Mouse (Mus musculus) common myeloid progenitor, adult 5-6 weeks (primary cell): ENCODE results near the gene Dnajb4. TPM values are rescaled to one million over a fixed set of nuclear protein-coding genes. Genes with fewer than 3 reads are reported as not detected.
"Not testable (repeated sequence)": the region's sequence is repeated elsewhere in the genome, so short reads cannot be mapped to it uniquely, and the experiment has no call there.

ENCODE experiments used
- ATAC-seq: replicated peaks from 2 replicates; pipeline ENCODE4 v1.8.0; 2016; ENCODE audit warnings: low read depth, mild to moderate bottlenecking, moderate TSS enrichment, inconsistent platforms; ENCODE audit not compliant: poor library complexity, severe bottlenecking
- total RNA-seq: library from RNA; stranded (forward); fragments of 200-1000, 187-1606 nt; gene quantifications from 2 replicates; pipeline ENCODE4 v1.2.3, GENCODE M21; 2017

Gene Dnajb4
- total RNA-seq, 1 experiment from 2014 or later, result 88.3 TPM

DNA sequence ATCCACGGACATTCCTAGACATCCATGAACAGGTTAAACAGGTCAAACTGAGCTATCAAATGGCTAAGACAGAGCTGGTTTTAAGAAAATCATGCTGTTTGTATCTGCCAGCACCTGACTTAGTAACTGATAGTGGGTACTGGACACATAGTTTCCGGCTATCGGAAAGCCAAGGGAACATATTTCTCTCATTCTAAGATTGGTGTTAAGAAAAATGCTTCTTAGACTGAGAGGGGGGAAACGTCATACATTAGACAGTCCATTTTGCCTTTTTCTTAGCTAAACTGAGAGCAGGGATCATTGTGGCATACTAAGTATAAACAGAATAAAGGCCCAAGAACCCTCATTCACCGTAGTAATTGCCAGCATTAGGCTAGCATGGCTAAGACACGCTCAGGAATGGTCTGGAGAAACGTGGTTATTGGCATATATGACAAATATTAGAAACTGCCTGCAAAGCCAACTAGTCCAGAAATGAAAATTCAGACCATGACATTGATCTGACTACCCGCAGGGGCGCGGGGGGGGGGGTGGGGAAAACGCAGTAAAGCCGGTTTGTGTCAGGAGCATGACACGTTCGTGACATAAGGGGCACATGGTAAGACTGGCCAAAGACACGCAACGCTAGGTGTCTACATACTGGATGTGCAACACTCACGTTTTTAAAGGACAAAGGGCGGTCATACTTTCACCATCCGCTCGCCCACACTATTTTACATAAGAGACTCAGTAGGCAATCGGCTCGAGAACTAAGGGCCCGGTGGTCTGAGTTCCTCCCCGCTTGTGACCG is 730 bp downstream of the Dnajb4 start:
- peak; percentile 35 for ATAC-seq

DNA sequence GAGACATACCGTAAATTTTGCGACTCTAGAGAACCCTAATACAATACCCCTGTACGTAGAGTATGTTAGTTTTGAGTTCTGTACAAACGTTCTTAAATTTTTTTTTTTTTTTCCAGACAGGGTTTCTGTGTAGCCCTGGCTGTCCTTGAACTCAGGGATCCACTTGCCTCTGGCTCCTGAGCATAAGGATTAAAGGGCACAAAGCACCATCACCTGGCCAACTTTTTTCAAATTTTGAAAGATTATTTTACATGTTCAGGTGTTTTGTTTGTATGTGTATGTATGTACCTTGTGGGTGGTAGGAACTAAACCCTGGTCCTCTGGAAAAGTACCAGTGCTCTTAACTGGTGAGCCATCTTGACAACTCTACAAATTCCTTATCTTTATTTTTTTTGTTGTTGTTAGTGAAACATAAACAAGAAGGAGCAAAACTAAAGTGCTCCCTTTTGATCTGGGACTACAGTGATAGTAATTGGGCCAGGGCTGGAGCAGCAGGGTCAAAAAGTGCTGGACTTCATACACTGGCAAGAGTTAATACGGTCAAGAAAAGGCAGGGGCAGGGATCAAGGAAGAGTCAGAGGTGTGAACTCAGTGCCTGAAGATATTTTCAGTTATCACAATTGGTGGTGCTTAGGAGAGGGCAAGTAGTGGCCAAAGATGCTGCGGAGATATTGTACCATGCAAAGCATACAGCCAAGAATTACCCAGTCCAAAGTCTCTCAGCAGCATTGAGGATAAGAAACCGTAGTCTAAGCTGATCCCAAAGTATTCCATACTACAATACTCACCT is 1.8 kb downstream of the Dnajb4 start:
- no peak for ATAC-seq

DNA sequence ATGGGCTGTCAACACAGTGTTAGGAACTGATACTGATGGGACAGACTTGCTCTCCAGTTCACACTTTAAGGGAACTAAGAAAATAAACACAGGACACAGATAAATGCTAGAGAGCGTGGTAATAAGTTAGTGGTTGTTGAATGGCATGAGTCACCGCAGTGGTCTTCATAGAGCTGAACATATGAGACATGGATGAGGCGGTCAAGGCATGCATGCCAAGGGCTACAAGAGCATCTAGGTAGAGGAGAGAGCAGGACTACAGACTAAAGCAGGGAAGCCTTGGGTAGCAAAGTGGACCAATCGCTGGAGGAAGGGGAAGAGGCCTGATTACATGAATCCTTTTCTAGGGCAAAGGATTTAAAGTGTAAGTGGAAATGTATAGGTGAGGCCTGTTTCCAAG is 2.9 kb downstream of the Dnajb4 start:
- no peak for ATAC-seq

DNA sequence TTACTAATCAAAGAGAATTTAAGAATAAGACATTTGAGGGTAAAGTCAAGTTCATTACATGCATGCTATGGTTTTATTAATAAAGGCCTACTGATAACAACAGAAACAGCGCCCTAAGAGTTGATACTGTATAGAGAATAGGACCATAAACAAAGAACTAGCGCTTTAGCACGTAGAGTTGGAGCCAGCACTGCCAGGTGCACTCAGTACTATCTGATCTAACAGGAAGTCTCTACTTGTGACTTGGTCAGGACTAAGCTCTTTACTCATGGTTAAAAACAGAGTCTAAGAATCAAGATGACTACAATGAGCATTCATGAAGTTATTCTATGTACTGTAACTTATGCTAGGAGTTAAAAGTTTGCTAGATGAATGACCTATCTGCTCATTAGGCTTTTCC is 5.5 kb downstream of the Dnajb4 start:
- no peak for ATAC-seq

DNA sequence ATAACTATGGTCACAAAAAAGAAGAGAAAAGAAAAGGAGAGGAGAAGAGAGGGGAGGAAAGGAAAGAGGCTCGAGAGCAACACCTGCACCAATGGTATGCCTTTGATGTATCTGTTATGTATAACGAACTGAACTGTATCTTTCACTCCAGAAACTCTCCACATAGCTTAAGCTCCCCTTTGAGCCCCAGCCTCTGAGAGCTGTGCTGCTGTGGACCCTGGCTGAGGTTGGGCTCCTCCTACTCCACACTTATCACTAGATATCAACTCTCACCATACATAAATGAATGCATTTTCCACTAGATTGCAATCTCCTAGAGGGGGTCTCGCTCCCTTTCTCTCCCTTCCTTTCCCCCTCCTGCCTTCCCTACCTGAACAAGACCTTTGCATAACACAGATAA is 6.1 kb downstream of the Dnajb4 start:
- no peak for ATAC-seq

DNA sequence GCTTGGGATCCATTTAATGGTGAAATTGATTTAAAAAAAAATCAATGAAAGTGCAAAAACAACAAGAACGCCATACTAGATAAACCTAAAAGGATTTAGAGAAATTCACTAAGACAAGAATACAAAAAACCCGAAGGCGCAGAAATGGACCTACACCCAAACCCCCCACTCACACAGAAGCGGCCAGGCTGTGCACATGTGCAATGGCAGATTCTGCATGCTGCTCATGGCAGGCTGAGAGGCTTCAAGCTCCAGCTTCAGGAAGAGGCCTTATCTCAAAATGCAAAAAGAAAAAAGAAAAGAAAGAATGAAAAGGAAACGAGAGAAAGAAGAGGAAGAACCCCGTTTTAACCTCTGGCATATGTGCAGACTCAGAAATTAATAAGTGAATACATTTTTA is 6.7 kb downstream of the Dnajb4 start:
- no peak for ATAC-seq

DNA sequence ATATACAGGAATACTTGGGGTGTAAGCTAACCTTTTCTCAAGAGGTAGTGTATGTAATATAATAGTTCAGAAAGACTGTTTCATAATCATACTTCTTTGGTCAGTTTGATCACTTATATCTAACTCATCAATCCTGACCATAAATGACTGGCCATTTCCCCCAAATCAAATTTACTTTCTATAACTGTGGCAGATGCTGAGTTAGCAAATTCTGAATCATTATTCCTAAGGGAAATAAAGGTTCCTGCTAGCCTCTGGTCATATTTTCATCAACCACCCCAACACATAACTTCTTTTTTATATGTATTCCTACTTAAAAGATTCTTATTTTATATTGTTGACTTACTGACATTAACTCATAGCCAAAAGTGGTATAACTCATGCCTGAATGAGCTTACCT is 7.2 kb downstream of the Dnajb4 start:
- no peak for ATAC-seq

DNA sequence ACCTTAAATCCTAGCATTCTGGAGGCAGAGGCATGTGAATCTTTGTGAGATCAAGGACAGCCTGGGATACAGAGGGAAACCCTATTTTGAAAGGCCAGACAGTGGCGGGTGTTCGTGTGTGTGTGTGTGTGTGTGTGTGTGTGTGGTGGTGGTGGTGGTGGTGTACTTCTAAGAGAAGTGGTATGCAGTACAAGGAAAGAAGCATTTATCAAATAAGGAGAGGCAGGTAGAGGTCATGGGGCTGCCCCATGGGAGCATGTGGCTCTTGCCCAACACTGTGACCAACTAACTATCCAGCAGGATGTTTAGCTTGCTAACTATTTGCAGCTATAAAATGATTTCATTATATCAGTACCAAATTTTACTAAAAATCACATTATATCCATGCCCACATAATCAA is 8.5 kb downstream of the Dnajb4 start:
- no peak for ATAC-seq

DNA sequence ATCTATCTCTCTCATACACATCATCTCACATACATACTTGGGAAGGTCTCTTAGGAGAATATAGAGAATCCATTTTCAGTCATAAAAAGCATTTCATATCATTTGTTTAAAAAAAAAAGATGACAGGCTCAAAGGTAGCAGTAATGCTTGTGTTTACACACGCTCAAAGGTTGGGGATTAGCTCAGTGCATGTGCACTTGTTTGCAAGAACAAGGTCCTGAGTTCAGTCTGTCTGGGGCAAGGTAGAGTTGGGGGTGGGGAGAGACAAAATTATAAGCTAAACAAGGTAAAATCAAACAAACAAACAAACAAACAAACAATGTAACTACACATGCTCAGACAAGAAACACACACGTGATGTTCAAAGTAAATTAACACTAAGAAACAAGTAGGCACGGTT is 8.9 kb downstream of the Dnajb4 start:
- no peak for ATAC-seq

DNA sequence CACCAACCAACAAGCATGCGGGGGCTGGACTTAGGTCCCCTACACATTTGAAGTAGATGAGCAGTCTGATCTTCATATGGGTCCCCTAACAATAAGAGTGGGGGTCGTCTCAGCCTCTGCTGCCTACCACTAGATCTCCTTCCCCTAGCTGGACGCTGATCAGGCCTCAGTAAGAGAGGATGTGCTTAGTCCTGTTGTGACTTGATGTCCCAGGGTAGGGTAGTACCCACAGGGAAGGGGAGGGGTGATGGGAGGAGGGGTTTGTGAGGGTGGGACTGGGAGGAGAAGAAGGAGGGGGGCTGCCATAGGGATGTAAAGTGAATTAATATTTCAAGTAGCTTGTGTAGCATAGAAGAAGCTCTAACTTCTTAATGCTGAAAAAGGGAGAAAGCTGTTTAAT is 11.0 kb downstream of the Dnajb4 start:
- no peak for ATAC-seq

DNA sequence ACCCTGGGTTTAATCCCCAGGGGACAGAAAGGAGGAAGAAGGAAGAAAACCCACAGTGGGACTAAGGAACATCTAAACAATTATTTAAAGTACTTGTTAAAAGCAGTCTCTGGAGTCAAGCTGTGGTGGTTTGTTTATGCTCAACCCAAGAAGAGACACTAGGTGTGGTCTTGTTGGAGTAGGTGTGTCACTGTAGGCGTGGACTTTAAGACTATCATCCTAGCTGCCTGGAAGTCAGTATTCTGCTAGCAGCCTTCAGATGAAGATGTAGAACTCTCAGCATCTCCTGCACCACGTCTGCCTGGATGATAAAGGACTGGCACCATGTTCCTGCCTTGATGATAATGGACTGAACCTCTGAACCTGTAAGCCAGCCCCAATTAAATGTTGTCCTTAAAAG is 12.9 kb downstream of the Dnajb4 start:
- ATAC-seq, result not testable (repeated sequence)

DNA sequence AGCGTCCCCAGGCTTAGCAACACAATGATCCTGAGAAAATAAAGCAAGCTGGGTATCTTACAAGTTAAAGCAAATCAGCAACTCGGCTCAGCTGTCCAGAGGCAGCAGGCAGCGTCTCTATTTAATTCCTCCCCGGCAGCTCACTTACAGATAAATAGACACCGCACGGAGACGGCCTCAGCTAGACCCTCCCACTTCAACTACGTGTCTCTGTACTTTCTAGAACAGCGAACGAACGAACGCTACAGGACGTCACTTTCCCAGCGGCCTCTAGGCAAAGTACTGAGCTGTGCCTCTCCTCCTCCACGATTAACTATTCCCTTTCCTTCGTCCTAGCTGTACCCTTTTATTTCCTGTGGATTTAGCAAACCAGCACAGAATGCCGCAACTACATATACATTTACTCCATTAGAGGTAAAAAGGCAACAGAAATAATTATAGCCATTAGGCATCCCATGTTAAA is 16.4 kb downstream of the Dnajb4 start:
- ATAC-seq, result peak; percentile 87

DNA sequence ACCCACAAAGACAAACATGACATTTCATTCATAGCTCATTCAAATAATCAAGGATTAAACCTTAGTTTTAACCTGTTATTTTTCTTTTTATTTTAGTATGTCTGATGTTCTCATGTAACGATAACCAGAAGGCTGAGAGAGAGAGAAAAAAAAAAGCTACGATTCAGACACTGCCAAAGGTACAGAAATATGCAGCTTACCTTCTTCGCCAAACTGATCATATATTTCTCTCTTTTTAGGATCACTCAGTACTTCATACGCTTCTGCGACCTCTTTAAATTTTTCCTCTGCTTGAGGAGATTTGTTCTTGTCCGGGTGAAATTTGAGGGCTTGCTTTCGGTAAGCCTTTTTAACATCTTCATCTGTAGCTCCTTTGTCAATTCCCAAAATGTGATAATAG is 16.9 kb downstream of the Dnajb4 start:
- ATAC-seq, result 0 out of 2 replicates have a peak, but pooled peaks have one; percentile 0

DNA sequence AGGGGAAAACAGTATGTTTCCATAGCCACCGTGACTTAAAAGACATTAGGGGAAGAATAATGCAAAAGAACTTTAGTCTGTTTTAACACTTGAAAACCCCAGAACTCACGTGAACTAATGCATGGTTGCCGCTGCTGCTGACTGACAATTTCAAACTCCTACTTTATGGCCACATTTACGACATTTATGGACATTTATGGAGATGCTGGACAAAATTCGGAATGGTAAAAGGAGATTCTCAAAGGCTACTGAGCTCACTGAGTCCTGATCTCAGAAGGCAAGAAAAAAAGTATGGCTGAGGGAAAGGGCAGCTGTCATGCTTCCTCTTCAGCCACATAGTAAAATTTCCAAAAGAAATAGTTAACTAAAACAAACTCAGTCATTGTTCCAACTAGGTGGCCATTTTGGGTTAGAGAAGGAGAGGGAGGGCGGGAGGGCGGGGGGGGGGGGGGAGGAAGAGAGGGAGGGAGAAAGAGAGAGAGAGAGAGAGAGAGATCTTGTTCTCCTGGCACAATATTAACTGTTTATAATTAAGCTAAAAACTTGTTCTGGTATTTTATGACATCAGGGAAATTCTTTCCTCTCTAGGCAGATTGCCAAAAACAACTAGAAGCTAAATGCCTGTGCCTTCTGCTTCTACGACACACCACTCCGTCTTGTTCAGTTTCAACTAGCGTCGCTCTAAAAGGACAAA is 17.7 kb downstream of the Dnajb4 start:
- ATAC-seq, result peak; percentile 15; the same call in 1 of the 2 replicates

DNA sequence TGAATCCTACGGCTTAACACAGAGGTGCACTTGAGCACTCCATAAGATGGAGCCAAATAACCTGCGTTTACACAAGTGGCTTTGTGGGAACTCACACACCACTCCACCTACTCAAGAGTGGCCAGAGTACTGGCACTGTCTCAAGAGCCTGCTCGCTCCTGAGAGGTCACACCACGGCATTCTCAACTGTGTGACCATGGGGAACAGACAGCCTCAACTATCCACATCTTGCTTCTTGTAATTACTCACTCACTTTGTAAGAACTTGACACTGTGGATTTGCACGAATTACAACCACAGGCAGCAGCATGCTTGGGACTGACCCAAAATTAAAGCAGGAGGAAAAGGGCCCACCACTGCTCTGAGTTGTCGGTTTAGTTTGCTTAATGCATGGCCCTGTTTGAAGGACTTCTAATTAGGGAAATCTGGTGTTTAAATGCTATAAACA is 18.3 kb downstream of the Dnajb4 start:
- peak; percentile 28 for ATAC-seq

DNA sequence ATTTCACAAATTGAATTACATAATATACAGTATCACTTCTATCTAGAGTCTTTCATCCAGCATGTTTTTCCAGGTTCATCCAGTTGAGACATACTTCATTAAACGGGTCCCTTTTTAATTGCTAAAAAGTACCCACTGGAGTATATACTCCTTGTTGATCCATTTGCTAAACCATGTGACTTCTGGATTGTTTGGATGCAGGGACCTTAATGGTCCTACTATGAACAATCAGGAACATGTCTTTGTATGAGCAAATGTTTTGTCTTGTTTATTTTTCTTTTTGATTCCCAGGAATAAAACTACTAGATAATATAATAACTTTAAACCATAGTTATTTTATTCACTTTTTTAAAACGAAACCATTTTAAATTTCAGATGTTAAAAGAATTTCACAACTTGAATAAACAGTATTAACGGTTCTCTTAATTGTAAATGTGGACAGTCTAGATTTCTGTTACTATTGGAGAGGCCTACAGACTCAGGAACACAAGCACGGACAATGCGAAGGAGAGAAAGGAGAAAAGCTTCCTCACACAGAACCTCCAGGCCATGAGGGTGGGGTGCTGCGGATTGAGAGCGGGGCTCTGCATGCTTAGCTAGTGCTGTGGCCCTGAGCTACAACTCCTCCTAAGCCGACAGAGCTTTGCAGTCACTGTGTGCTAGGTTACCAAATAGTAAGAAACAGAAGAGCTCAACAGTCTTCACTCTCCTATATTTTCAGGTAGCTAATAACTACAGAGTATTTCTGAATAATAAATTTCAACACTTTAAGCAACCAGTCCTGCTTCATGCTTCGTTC is 19.2 kb downstream of the Dnajb4 start:
- ATAC-seq, result no peak

DNA sequence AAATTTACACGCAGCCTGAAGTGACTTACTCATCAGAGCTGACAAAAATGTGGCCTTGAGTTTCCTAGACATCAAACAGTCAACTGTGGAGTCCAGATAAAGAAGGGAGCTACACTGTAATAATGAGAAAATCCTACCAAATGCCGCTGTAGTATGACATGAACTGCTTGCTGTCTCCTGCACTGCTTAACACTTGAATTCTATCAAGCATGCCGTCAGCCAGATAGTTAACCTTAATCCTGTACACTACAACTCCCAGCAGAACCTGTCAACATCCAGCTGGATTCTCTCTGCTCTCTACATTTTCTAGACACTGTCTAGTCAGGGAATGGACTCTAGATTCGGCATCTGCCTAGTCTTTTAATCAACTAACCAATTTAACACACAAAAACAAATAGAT is 20.8 kb downstream of the Dnajb4 start:
- ATAC-seq, result no peak

DNA sequence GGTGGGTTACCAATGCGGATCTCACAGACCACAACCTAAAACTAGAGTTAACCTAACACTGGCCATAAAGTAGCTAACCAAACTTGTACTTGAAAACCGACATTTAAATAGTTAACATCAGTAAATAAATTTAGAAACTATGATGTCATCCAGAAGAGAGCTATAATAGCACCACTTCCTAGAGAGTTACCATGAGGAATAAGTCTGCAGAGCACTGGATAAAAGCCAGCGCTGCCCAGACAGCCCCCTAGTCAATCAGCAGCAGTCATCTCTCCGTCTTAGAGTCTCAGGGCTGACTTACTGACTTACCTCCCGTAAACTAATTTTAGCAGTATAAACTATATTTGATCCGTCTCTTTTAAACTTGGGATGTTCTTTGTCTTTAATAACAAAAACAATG is 24.0 kb downstream of the Dnajb4 start:
- ATAC-seq, result no peak

DNA sequence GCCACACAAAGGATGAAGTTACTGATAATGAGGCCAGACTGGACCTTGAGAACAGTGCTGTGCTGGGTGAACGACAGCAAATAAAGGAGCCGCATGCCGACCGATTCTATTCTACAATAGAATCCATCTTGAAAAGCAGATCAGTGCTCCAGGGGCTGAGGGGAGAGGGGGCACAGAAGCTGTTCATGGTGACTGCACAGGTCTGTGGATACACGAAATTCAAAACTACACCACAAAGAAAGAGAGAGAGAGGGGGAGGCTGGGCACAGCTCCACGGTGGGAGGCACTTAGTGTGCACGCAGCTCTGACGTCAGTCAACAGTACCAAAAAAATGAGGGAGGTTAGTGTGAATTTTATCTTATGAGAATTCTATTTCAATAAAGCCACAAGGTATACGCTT is 26.6 kb downstream of the Dnajb4 start:
- ATAC-seq, result no peak

DNA sequence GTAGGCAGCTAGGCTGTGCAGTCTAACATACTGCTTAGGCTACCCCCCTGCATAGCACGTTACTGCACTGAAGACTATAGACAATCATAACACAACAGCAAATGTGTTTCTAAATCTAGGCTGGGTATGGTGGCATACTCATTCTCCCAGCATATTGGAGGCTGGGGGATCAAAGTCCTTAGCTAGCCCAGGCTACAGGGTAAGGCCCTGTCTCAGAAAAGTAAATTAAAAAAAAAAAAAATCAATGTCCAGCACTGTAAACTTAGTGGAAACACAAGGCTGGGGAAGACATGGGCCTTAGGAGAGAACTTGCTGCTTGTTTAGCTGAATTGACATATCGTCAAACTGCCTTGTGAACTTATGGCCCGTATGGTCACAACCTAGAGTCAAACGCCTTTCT is 29.5 kb downstream of the Dnajb4 start:
- ATAC-seq, result no peak
